Mouse (Mus musculus): ENCODE results near the gene Cdc25a. TPM values are rescaled to one million over a fixed set of nuclear protein-coding genes. Genes with fewer than 3 reads are reported as not detected.

The Cdc25a gene
- polyA plus RNA-seq, 1 experiment from 2014 or later = 34.9 TPM

GRCm38 (mm10) chr9:109911779-109912178 is 36.4 kb downstream of the Cdc25a start:
- peaks cover 9% of the 10 kb centered on the region for H3K4me1 ChIP-seq
- no peaks in the 10 kb centered on the region for H3K27me3 ChIP-seq (replicated peaks)
- no peak overlapping the region for H3K27ac ChIP-seq
- no peak for ATAC-seq
- no peak overlapping the region for H3K4me3 ChIP-seq
- 70% methylated on average over 7 of the region's 7 CpGs for WGBS (ENCODE audit: insufficient replicate concordance)
- no peaks in the 10 kb centered on the region for H3K36me3 ChIP-seq
- no peaks in the 10 kb centered on the region for H3K9me3 ChIP-seq (replicated peaks)
- H3K4me2 ChIP-seq = no peak overlapping the region
- H3K9ac ChIP-seq = no peak overlapping the region

GRCm38 (mm10) chr9:109914269-109914926 is 39.0 kb downstream of the Cdc25a start:
- H3K9me3 ChIP-seq (replicated peaks) = no peaks in the 10 kb centered on the region
- no peak overlapping the region for H3K4me3 ChIP-seq
- H3K9ac ChIP-seq = no peak overlapping the region
- H3K36me3 ChIP-seq = no peaks in the 10 kb centered on the region
- H3K27me3 ChIP-seq (replicated peaks) = no peaks in the 10 kb centered on the region
- ATAC-seq = no peak
- no peaks in the 10 kb centered on the region for H3K4me1 ChIP-seq
- no peak overlapping the region for H3K4me2 ChIP-seq
- no peak overlapping the region for H3K27ac ChIP-seq
- WGBS (ENCODE audit: insufficient replicate concordance) = 30% methylated on average over 4 of the region's 4 CpGs

- 71% methylated on average over 2 of the region's 2 CpGs for WGBS (ENCODE audit: insufficient replicate concordance)
- no peak overlapping the region for H3K4me3 ChIP-seq
- no peaks in the 10 kb centered on the region for H3K27me3 ChIP-seq (replicated peaks)
- H3K9me3 ChIP-seq (replicated peaks) = no peaks in the 10 kb centered on the region
- no peaks in the 10 kb centered on the region for H3K4me1 ChIP-seq
- ATAC-seq = no peak
- H3K9ac ChIP-seq = no peak overlapping the region
- H3K36me3 ChIP-seq = no peaks in the 10 kb centered on the region
- no peak overlapping the region for H3K27ac ChIP-seq
- no peak overlapping the region for H3K4me2 ChIP-seq
These were observed 42.6 kb downstream of the Cdc25a start for GRCm38 (mm10) chr9:109917931-109918330.

- Histone ChIP-seq H3K4me1 (peaks cover 32% of the 10 kb centered on the region), H3K9me3 (replicated peaks) (no peaks in the 10 kb centered on the region), H3K27me3 (replicated peaks) (peaks cover 19% of the 10 kb centered on the region), H3K36me3 (no peaks in the 10 kb centered on the region), H3K4me2 (no peak overlapping the region), H3K4me3 (no peak overlapping the region), H3K27ac (no peak overlapping the region), H3K9ac (no peak overlapping the region)
- 80% methylated on average over 3 of the region's 3 CpGs for WGBS (ENCODE audit: insufficient replicate concordance)
- no peak for ATAC-seq
These were observed 53.8 kb downstream of the Cdc25a start for GRCm38 (mm10) chr9:109929131-109929530.

GRCm38 (mm10) chr9:109930063-109930462 is 54.7 kb downstream of the Cdc25a start:
- Histone ChIP-seq H3K9me3 (replicated peaks) (no peaks in the 10 kb centered on the region), H3K4me1 (peaks cover 34% of the 10 kb centered on the region), H3K4me3 (no peak overlapping the region), H3K9ac (no peak overlapping the region), H3K4me2 (no peak overlapping the region), H3K27ac (0 out of 2 replicates have a peak overlapping the region, but pooled peaks have one; percentile 88), H3K36me3 (no peaks in the 10 kb centered on the region), H3K27me3 (replicated peaks) (peaks cover 19% of the 10 kb centered on the region)
- ATAC-seq = no peak
- WGBS (ENCODE audit: insufficient replicate concordance) = 79% methylated on average over 5 of the region's 5 CpGs

GRCm38 (mm10) chr9:109930752-109931151 is 55.4 kb downstream of the Cdc25a start:
- Histone ChIP-seq H3K4me3 (peak overlapping the region; percentile 75), H3K27me3 (replicated peaks) (peaks cover 19% of the 10 kb centered on the region), H3K9ac (peak overlapping the region; percentile 72; the same call in 1 of the 2 replicates), H3K9me3 (replicated peaks) (no peaks in the 10 kb centered on the region), H3K36me3 (no peaks in the 10 kb centered on the region), H3K4me1 (peaks cover 34% of the 10 kb centered on the region), H3K27ac (peak overlapping the region; percentile 88), H3K4me2 (peak overlapping the region; percentile 98)
- 48% methylated on average over 6 of the region's 6 CpGs for WGBS (ENCODE audit: insufficient replicate concordance)
- no peak for ATAC-seq

- Histone ChIP-seq H3K27me3 (replicated peaks) (peaks cover 19% of the 10 kb centered on the region), H3K9me3 (replicated peaks) (no peaks in the 10 kb centered on the region), H3K4me2 (peak within 1 kb of the TSS; percentile 98), H3K36me3 (no peaks in the 10 kb centered on the region), H3K27ac (peak within 1 kb of the TSS; percentile 88), H3K4me3 (peak within 1 kb of the TSS; percentile 75), H3K4me1 (peaks cover 34% of the 10 kb centered on the region), H3K9ac (peak within 1 kb of the TSS; percentile 80)
- ATAC-seq = peak; percentile 98
- WGBS (ENCODE audit: insufficient replicate concordance) = under 1% methylated on average over 94 of the region's 94 CpGs
These were observed 56.1 kb downstream of the Cdc25a start, which contains the start of gene Map4 for GRCm38 (mm10) chr9:109931257-109932171. TSS of gene Map4 (plus strand) at chr9:109931460.

- 1% methylated on average over 20 of the region's 20 CpGs for WGBS (ENCODE audit: insufficient replicate concordance)
- no peaks in the 10 kb centered on the region for H3K36me3 ChIP-seq
- peaks cover 34% of the 10 kb centered on the region for H3K4me1 ChIP-seq
- peaks cover 19% of the 10 kb centered on the region for H3K27me3 ChIP-seq (replicated peaks)
- H3K9me3 ChIP-seq (replicated peaks) = no peaks in the 10 kb centered on the region
- ATAC-seq = no peak
- peak overlapping the region; percentile 75 for H3K4me3 ChIP-seq
- peak overlapping the region; percentile 88 for H3K27ac ChIP-seq
- peak overlapping the region; percentile 80 for H3K9ac ChIP-seq
- H3K4me2 ChIP-seq = peak overlapping the region; percentile 98
These were observed 57.0 kb downstream of the Cdc25a start for GRCm38 (mm10) chr9:109932361-109932755.

- Histone ChIP-seq H3K4me1 (peaks cover 34% of the 10 kb centered on the region), H3K27ac (peak overlapping the region; percentile 12; the same call in 1 of the 2 replicates), H3K36me3 (no peaks in the 10 kb centered on the region), H3K4me2 (peak overlapping the region; percentile 98), H3K9me3 (replicated peaks) (no peaks in the 10 kb centered on the region), H3K27me3 (replicated peaks) (peaks cover 19% of the 10 kb centered on the region), H3K4me3 (peak overlapping the region; percentile 75), H3K9ac (peak overlapping the region; percentile 80)
- ATAC-seq = no peak
- WGBS (ENCODE audit: insufficient replicate concordance) = 4% methylated on average over 12 of the region's 12 CpGs
These were observed 57.5 kb downstream of the Cdc25a start for GRCm38 (mm10) chr9:109932756-109933375.

GRCm38 (mm10) chr9:109939401-109939800 is 64.0 kb downstream of the Cdc25a start:
- Histone ChIP-seq H3K9ac (no peak overlapping the region), H3K27me3 (replicated peaks) (no peaks in the 10 kb centered on the region), H3K4me1 (0 out of 2 replicates have a peak, but pooled peaks cover 3% of the 10 kb centered on the region), H3K27ac (no peak overlapping the region), H3K4me3 (no peak overlapping the region), H3K36me3 (no peaks in the 10 kb centered on the region), H3K9me3 (replicated peaks) (no peaks in the 10 kb centered on the region), H3K4me2 (no peak overlapping the region)
- no peak for ATAC-seq
- 88% methylated on average over 3 of the region's 3 CpGs for WGBS (ENCODE audit: insufficient replicate concordance)

GRCm38 (mm10) chr9:109942796-109943195 is 67.4 kb downstream of the Cdc25a start:
- no peaks in the 10 kb centered on the region for H3K4me1 ChIP-seq
- no peak overlapping the region for H3K4me3 ChIP-seq
- H3K27me3 ChIP-seq (replicated peaks) = no peaks in the 10 kb centered on the region
- no peaks in the 10 kb centered on the region for H3K9me3 ChIP-seq (replicated peaks)
- H3K27ac ChIP-seq = no peak overlapping the region
- no peak overlapping the region for H3K9ac ChIP-seq
- WGBS (ENCODE audit: insufficient replicate concordance) = 75% methylated on average over 4 of the region's 4 CpGs
- H3K36me3 ChIP-seq = no peaks in the 10 kb centered on the region
- no peak for ATAC-seq
- no peak overlapping the region for H3K4me2 ChIP-seq

Data from liver, embryonic 12.5 days (tissue).